Mouse (Mus musculus) hindbrain, embryonic 11.5 days (tissue): ENCODE measurements around the gene Cdh10. TPM values are rescaled to one million over a fixed set of nuclear protein-coding genes. Genes with fewer than 3 reads are reported as not detected.

Source experiments
- ATAC-seq: fragments of 200-750 bp; cut with Nextera tagmentation; 2 replicates; pipeline ENCODE4 v1.8.0; 2017; ENCODE audit warnings: mild to moderate bottlenecking, moderate TSS enrichment, moderate library complexity; ENCODE audit not compliant: low FRiP score
- DNase-seq: peaks from one replicate; pipeline ENCODE4 v3.0.0-alpha.2; 2015; ENCODE audit warnings: low spot score
- H3K27ac ChIP-seq: fragments of 300-500 bp; sonication (generic); 2 replicates; pipeline ENCODE4 v1.5.1; 2014; ENCODE audit warnings: mild to moderate bottlenecking, low read depth, low read length
- H3K27me3 ChIP-seq: fragments of 300-500 bp; sonication (generic); 2 replicates; pipeline ENCODE4 v1.6.1; 2014; ENCODE audit warnings: mild to moderate bottlenecking, low read length, moderate library complexity, mixed read lengths; ENCODE audit not compliant: control insufficient read depth, insufficient read depth
- H3K36me3 ChIP-seq: fragments of 300-500 bp; sonication (generic); 2 replicates; pipeline ENCODE4 v1.6.1; 2014; ENCODE audit warnings: mild to moderate bottlenecking, low read length, moderate library complexity, mixed read lengths; ENCODE audit not compliant: control insufficient read depth, insufficient read depth
- H3K4me1 ChIP-seq: fragments of 300-500 bp; sonication (generic); replicated peaks from 2 replicates; pipeline ENCODE4 v1.6.1; 2014; ENCODE audit warnings: low read length, mixed read lengths; ENCODE audit not compliant: control insufficient read depth, insufficient read depth
- H3K4me2 ChIP-seq: fragments of 300-500 bp; sonication (generic); replicated peaks from 2 replicates; pipeline ENCODE4 v1.6.1; 2014; ENCODE audit warnings: mild to moderate bottlenecking, low read depth, low read length
- H3K4me3 ChIP-seq: fragments of 300-500 bp; sonication (generic); 2 replicates; pipeline ENCODE4 v1.5.1; 2014; ENCODE audit warnings: low read depth, low read length
- H3K9ac ChIP-seq: fragments of 300-500 bp; sonication (generic); 2 replicates; pipeline ENCODE4 v1.6.1; 2014; ENCODE audit warnings: low read depth, low read length
- H3K9me3 ChIP-seq: fragments of 300-500 bp; sonication (generic); 2 replicates; pipeline ENCODE4 v1.6.1; 2016; ENCODE audit warnings: low read length; ENCODE audit not compliant: control insufficient read depth
- WGBS: fragments of 180-500 bp; shearing (Covaris S2); extraction: QIAGEN DNeasy Blood & Tissue Kit; methylation state at CpG from one replicate; pipeline ENCODE4 v1.1.7; 2014; 5-methylcytosine and 5-hydroxymethylcytosine counted together
- polyA plus RNA-seq: library from polyadenylated mRNA; unstranded; fragments of >200 nt; fragmentation: Nextera tagmentation; extraction: Ambion mirVana; gene quantifications from 2 replicates; pipeline ENCODE4 v1.2.1, GENCODE M21; 2014

Gene Cdh10
- polyA plus RNA-seq, 1 experiment from 2014 or later: 5.5 TPM

DNA sequence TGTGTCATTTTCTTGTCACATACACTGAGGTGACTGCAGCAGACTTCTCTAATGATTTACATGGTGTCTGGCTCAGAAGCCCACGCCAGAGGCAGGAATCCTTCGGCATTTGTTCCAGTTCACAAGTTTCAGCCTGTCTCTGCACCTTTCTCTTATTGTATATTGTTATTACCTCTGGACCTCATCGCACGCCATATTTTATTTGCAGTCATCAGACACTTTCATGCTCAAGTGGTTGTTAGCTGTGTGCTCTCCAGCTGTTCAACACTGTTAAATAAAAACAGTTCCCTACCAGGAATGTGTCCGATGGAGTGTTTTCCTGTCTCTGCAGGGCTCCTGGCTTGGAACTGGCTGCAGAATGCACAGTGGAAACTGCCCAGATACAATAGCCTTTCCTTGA lies 26.1 kb downstream of the Cdh10 start:
- Histone ChIP-seq H3K36me3 (no peaks in the 10 kb centered on the region), H3K4me1 (no peaks in the 10 kb centered on the region), H3K4me3 (no peak overlapping the region), H3K27me3 (no peaks in the 10 kb centered on the region), H3K4me2 (no peak overlapping the region), H3K9ac (no peak overlapping the region), H3K27ac (no peak overlapping the region), H3K9me3 (no peaks in the 10 kb centered on the region)
- DNase-seq (no peak), ATAC-seq (no peak)
- WGBS: 60% methylated on average over 5 of the region's 5 CpGs

DNA sequence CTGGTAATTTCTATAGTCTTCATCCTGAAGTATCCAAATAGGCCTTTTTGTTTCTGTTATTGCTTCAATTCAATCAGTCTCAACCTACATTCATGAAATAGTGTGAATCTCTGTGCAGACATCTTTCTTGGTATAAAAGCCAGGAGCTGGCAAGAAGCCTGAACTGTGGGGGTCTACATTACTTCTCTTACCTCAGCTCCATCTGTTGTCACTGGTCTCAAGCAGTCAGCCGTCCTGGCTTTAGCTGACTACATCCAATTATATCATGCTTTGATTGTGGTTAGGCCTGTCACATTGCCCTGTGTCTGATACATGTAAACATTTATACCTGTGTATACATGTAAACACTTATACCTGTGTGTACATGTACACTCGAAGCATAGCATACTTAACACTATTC lies 31.8 kb downstream of the Cdh10 start:
- no peaks in the 10 kb centered on the region for H3K27me3 ChIP-seq
- no peaks in the 10 kb centered on the region for H3K36me3 ChIP-seq
- ATAC-seq (no peak), DNase-seq (no peak)
- H3K9me3 ChIP-seq: no peaks in the 10 kb centered on the region
- 90% methylated on average over 2 of the region's 2 CpGs for WGBS
- H3K4me2 ChIP-seq: no peak overlapping the region
- H3K4me1 ChIP-seq: no peaks in the 10 kb centered on the region
- no peak overlapping the region for H3K9ac ChIP-seq
- no peak overlapping the region for H3K27ac ChIP-seq
- no peak overlapping the region for H3K4me3 ChIP-seq

DNA sequence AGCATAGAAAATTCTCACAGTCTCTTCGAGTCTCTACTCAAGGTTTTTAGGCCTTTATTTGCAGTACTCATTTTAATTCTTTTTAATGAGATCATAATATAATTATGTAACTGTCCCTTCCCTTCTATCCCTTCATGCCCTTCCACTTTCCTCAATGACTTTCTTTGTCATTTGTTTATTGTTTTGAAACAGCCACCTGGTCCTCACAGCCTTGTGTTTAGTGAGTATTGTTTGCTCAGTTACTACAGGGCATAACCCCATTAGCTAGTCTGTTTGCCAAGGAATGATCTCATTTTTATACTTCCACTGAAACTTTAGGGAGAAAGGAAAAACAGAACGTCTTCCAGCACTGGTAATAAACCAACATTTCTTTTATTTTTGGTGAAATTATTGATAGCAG lies 39.4 kb downstream of the Cdh10 start:
- Histone ChIP-seq H3K36me3 (no peaks in the 10 kb centered on the region), H3K27me3 (no peaks in the 10 kb centered on the region), H3K9ac (no peak overlapping the region), H3K4me1 (no peaks in the 10 kb centered on the region), H3K27ac (no peak overlapping the region), H3K4me3 (no peak overlapping the region), H3K9me3 (no peaks in the 10 kb centered on the region), H3K4me2 (no peak overlapping the region)
- DNase-seq (no peak), ATAC-seq (no peak)
- WGBS: 76% methylated on average over 2 of the region's 2 CpGs

DNA sequence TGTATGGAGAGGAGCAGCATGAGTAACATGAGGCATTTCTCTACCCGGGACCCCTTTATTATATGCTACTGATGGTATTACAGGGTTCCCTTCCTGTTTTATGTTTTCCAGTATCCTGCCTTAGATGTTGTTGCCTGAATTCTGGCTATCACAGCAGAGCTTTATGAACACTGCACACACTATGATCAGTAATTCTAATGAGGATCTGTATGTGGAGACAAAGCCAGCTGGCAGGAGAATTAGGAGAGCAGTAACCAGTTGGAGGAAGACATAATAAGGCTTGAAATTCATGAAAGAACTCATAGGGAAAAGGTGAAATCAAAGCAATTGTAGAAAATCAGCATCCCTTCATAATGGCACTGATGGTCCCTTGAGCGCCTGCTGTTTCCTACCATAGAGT lies 51.1 kb downstream of the Cdh10 start:
- no peak for ATAC-seq
- H3K4me2 ChIP-seq: no peak overlapping the region

DNA sequence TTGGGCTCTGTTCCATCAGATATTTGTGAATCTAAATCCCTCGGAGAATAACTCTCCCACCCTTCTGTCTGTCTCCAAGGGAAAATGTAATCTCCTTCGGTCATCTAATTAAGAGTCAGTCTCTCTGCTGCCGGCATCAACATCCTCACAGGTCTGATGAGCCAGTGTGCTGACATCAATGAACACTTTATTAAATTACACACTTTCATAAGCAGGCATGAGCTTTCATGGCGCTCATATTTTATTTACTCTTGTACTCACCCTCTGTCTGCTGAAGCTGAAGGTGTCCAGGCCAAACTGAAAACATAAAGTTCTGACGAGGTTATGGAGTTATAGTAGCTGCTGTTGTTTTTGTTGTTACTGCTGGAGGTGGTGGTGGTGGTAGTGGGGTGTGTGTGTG lies 62.7 kb downstream of the Cdh10 start:
- ATAC-seq (no peak), DNase-seq (no peak)
- H3K27me3 ChIP-seq: no peaks in the 10 kb centered on the region
- no peaks in the 10 kb centered on the region for H3K9me3 ChIP-seq
- H3K4me3 ChIP-seq: no peak overlapping the region
- no peak overlapping the region for H3K9ac ChIP-seq
- no peaks in the 10 kb centered on the region for H3K36me3 ChIP-seq
- H3K4me2 ChIP-seq: no peak overlapping the region
- 74% methylated on average over 5 of the region's 5 CpGs for WGBS
- H3K27ac ChIP-seq: no peak overlapping the region
- no peaks in the 10 kb centered on the region for H3K4me1 ChIP-seq

More for the DNA sequence above, 51.1 kb downstream of the Cdh10 start:
- no peak for DNase-seq
- 98% methylated on average over 2 of the region's 2 CpGs for WGBS
- Histone ChIP-seq H3K4me3 (no peak overlapping the region), H3K9ac (no peak overlapping the region), H3K36me3 (no peaks in the 10 kb centered on the region), H3K27ac (no peak overlapping the region), H3K9me3 (no peaks in the 10 kb centered on the region), H3K27me3 (no peaks in the 10 kb centered on the region), H3K4me1 (no peaks in the 10 kb centered on the region)

DNA sequence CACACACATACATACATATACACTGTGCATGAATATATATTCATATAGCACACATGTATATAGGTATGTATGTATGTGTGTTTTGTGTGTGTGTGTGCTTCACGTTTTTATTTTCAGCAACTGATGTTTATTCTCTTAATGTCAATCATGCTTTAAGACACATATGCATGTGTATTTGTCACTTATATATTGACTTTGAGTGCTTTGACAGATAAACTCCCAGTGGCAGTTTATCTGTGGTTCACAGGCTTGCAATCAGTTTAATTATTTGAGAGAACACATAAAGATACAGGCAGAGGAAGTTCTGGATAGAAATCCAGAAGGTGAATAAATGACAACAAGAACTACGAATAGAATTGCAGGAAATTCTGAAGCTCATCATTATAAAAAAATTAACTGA lies 67.9 kb downstream of the Cdh10 start:
- DNase-seq (no peak), ATAC-seq (no peak)
- Histone ChIP-seq H3K4me3 (no peak overlapping the region), H3K4me2 (no peak overlapping the region), H3K9ac (no peak overlapping the region), H3K27me3 (no peaks in the 10 kb centered on the region), H3K9me3 (no peaks in the 10 kb centered on the region), H3K4me1 (no peaks in the 10 kb centered on the region), H3K36me3 (no peaks in the 10 kb centered on the region), H3K27ac (no peak overlapping the region)
- 92% methylated on average over 2 of the region's 2 CpGs for WGBS

DNA sequence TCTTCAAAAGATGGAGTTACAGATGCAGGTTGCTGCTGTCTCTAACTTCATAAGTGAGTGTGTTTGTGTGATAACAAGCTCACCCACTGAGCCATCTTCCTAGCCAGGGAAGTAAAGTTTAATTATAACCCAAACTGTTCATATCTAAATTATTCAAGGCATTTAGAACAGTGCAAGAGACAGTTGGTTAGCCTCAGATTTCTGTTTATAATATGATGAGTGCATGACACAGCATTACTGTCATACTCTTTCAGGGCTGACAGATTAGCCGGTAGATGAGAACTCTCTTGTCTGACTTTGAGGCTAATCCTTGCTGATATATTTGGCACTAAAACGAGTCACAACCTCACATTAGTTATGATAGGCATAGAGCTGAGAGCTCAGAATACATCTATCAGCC lies 70.2 kb downstream of the Cdh10 start:
- Histone ChIP-seq H3K27me3 (no peaks in the 10 kb centered on the region), H3K9me3 (no peaks in the 10 kb centered on the region), H3K4me1 (no peaks in the 10 kb centered on the region), H3K4me3 (no peak overlapping the region), H3K36me3 (no peaks in the 10 kb centered on the region), H3K4me2 (no peak overlapping the region), H3K27ac (no peak overlapping the region), H3K9ac (no peak overlapping the region)
- WGBS: 85% methylated on average over 2 of the region's 2 CpGs
- no peak for DNase-seq
- no peak for ATAC-seq

DNA sequence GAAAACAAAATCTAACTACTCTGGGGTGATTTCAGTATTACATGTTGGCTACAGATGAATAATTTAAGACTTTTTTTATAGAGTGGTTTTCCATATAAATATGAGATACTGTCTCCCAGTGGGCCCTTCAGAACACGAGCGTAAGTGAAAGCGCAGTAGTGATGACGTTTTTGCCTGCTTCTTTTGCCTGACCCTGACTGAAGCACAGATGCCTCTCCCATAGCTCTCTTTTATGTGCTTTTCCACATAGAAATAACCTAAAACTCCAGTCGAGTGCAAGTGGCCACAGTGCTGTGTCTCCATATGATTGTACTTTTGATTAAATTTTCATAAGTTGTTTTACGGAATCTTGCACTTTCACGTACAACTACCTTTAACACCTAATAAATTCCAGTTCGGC lies 71.6 kb downstream of the Cdh10 start:
- no peaks in the 10 kb centered on the region for H3K27me3 ChIP-seq
- H3K27ac ChIP-seq: no peak overlapping the region
- 88% methylated on average over 8 of the region's 8 CpGs for WGBS
- no peaks in the 10 kb centered on the region for H3K4me1 ChIP-seq
- ATAC-seq (no peak), DNase-seq (no peak)
- no peaks in the 10 kb centered on the region for H3K9me3 ChIP-seq
- H3K36me3 ChIP-seq: no peaks in the 10 kb centered on the region
- H3K9ac ChIP-seq: no peak overlapping the region
- no peak overlapping the region for H3K4me3 ChIP-seq
- no peak overlapping the region for H3K4me2 ChIP-seq

DNA sequence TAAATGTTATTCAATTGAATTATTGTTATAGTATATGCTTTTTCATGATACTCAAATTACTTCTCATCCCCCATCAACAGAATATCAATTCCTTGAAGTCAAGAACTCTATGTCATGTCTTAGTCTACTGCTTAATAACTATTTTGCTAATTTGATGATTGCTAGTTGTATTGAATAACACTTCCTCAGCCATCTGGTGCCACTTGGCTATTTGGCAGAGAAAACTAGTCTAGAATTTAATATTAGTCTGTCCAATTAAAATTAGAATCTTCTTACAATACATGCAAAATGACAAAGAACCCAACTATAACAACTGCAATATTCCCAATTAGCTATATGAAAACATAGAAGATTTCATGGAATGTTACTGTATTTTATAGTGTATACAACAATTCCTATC lies 82.0 kb downstream of the Cdh10 start:
- DNase-seq: no peak
- H3K36me3 ChIP-seq: no peaks in the 10 kb centered on the region
- ATAC-seq: no peak
- no peaks in the 10 kb centered on the region for H3K27me3 ChIP-seq
- no peak overlapping the region for H3K9ac ChIP-seq
- no peak overlapping the region for H3K4me3 ChIP-seq
- H3K27ac ChIP-seq: no peak overlapping the region
- no peak overlapping the region for H3K4me2 ChIP-seq
- H3K9me3 ChIP-seq: no peaks in the 10 kb centered on the region
- H3K4me1 ChIP-seq: no peaks in the 10 kb centered on the region
